Mouse (Mus musculus) kidney, postnatal 10 days (tissue): ENCODE results near the gene Cdh12.

Source experiments
- DNase-seq: peaks from one replicate; pipeline ENCODE4 v3.0.0; 2021; ENCODE audit warnings: mixed read lengths

Cdh12 gene

GRCm38 (mm10) chr15:21393080-21393479 lies 944.0 kb downstream of the Cdh12 start:
- DNase-seq: no peak

GRCm38 (mm10) chr15:21405196-21405595 lies 956.1 kb downstream of the Cdh12 start:
- no peak for DNase-seq

GRCm38 (mm10) chr15:21407324-21408044 lies 958.4 kb downstream of the Cdh12 start:
- no peak for DNase-seq

- DNase-seq: no peak
Measured at GRCm38 (mm10) chr15:21437347-21437746, 988.3 kb downstream of the Cdh12 start.

- no peak for DNase-seq
Measured at GRCm38 (mm10) chr15:21437924-21438323, 988.9 kb downstream of the Cdh12 start.

GRCm38 (mm10) chr15:21458098-21458497 lies 1009.0 kb downstream of the Cdh12 start:
- no peak for DNase-seq

- no peak for DNase-seq
Measured at GRCm38 (mm10) chr15:21519355-21519869, 1070.3 kb downstream of the Cdh12 start.

- no peak for DNase-seq
Measured at GRCm38 (mm10) chr15:21530804-21531203, 1081.7 kb downstream of the Cdh12 start.

GRCm38 (mm10) chr15:21536909-21537308 lies 1087.8 kb downstream of the Cdh12 start:
- DNase-seq: no peak

- DNase-seq: no peak
Measured at GRCm38 (mm10) chr15:21544786-21545185, 1095.7 kb downstream of the Cdh12 start.

- no peak for DNase-seq
Measured at GRCm38 (mm10) chr15:21555981-21556380, 1106.9 kb downstream of the Cdh12 start.

- no peak for DNase-seq
Measured at GRCm38 (mm10) chr15:21566314-21567051, 1117.4 kb downstream of the Cdh12 start.

- no peak for DNase-seq
Measured at GRCm38 (mm10) chr15:21604510-21604909, 1155.4 kb downstream of the Cdh12 start.
